Mouse (Mus musculus) liver, embryonic 16.5 days (tissue): ENCODE measurements at regions not wholly inside any gene's neighbourhood (a gene's known extent, or its start where the extent isn't known, plus 50 kb on each side); places are given as distances from the start of the nearest gene placed in this dataset.

Experiments used
- ATAC-seq: fragments of 200-750 bp; cut with Nextera tagmentation; 2 replicates; pipeline ENCODE4 v1.8.0; 2017; ENCODE audit warnings: low read depth, mild to moderate bottlenecking, moderate number of reproducible peaks, moderate library complexity
- H3K27ac ChIP-seq: fragments of 300-500 bp; sonication (generic); 2 replicates; pipeline ENCODE4 v1.5.1; 2014; ENCODE audit warnings: mild to moderate bottlenecking, low read length
- H3K27me3 ChIP-seq: fragments of 300-500 bp; sonication (generic); 2 replicates; pipeline ENCODE4 v1.6.1; 2014; ENCODE audit warnings: low read depth, low read length, mixed read lengths; ENCODE audit not compliant: control insufficient read depth, insufficient read depth
- H3K36me3 ChIP-seq: fragments of 300-500 bp; sonication (generic); 2 replicates; pipeline ENCODE4 v1.6.1; 2014; ENCODE audit warnings: mild to moderate bottlenecking; ENCODE audit not compliant: control insufficient read depth, insufficient read depth
- H3K4me1 ChIP-seq: fragments of 300-500 bp; sonication (generic); 2 replicates; pipeline ENCODE4 v1.6.1; 2014; ENCODE audit warnings: low read depth, low read length, mixed read lengths; ENCODE audit not compliant: control insufficient read depth
- H3K4me2 ChIP-seq: fragments of 300-500 bp; sonication (generic); 2 replicates; pipeline ENCODE4 v1.6.1; 2014; ENCODE audit warnings: low read depth, low read length, mixed read lengths
- H3K4me3 ChIP-seq: fragments of 300-500 bp; sonication (generic); 2 replicates; pipeline ENCODE4 v1.5.1; 2014; ENCODE audit warnings: low read depth, mild to moderate bottlenecking, low read length
- H3K9ac ChIP-seq: fragments of 300-500 bp; sonication (generic); 2 replicates; pipeline ENCODE4 v1.6.1; 2014; ENCODE audit warnings: low read depth, low read length
- H3K9me3 ChIP-seq: fragments of 300-500 bp; sonication (generic); replicated peaks from 2 replicates; pipeline ENCODE4 v1.6.1; 2016; ENCODE audit warnings: low read length; ENCODE audit not compliant: control insufficient read depth
- WGBS: fragments of 180-500 bp; shearing (Covaris S2); extraction: QIAGEN DNeasy Blood & Tissue Kit; methylation state at CpG from one replicate; pipeline ENCODE4 v1.1.7; 2014; ENCODE audit not compliant: insufficient replicate concordance; 5-methylcytosine and 5-hydroxymethylcytosine counted together

GRCm38 (mm10) chr13:44064026-44064425, 279.5 kb downstream of the Cd83 start:
- H3K4me1 ChIP-seq = peaks cover 8% of the 10 kb centered on the region
- H3K9me3 ChIP-seq = no peaks in the 10 kb centered on the region
- H3K4me3 ChIP-seq = no peak overlapping the region
- no peaks in the 10 kb centered on the region for H3K27me3 ChIP-seq
- 38% methylated on average over 3 of the region's 3 CpGs for WGBS
- H3K36me3 ChIP-seq = no peaks in the 10 kb centered on the region
- H3K4me2 ChIP-seq = no peak overlapping the region
- no peak for ATAC-seq
- H3K9ac ChIP-seq = no peak overlapping the region
- H3K27ac ChIP-seq = no peak overlapping the region

- WGBS = 2% methylated on average over 13 of the region's 13 CpGs
- H3K36me3 ChIP-seq = no peaks in the 10 kb centered on the region
- peak overlapping the region; percentile 26; the same call in 1 of the 2 replicates for H3K4me2 ChIP-seq
- no peaks in the 10 kb centered on the region for H3K9me3 ChIP-seq
- peak overlapping the region; percentile 56 for H3K27ac ChIP-seq
- no peak overlapping the region for H3K9ac ChIP-seq
- H3K27me3 ChIP-seq = no peaks in the 10 kb centered on the region
- H3K4me3 ChIP-seq = no peak overlapping the region
- H3K4me1 ChIP-seq = peaks cover 8% of the 10 kb centered on the region
- peak; percentile 85 for ATAC-seq
Observed at GRCm38 (mm10) chr13:44065741-44066185, 281.2 kb downstream of the Cd83 start.

- no peaks in the 10 kb centered on the region for H3K27me3 ChIP-seq
- no peaks in the 10 kb centered on the region for H3K9me3 ChIP-seq
- no peak overlapping the region for H3K4me3 ChIP-seq
- 58% methylated on average over 2 of the region's 2 CpGs for WGBS
- ATAC-seq = no peak
- H3K36me3 ChIP-seq = no peaks in the 10 kb centered on the region
- peaks cover 8% of the 10 kb centered on the region for H3K4me1 ChIP-seq
- H3K9ac ChIP-seq = no peak overlapping the region
- H3K27ac ChIP-seq = no peak overlapping the region
- H3K4me2 ChIP-seq = no peak overlapping the region
Observed at GRCm38 (mm10) chr13:44067244-44067643, 282.7 kb downstream of the Cd83 start.

- Histone ChIP-seq H3K4me2 (no peak overlapping the region), H3K9me3 (no peaks in the 10 kb centered on the region), H3K27me3 (no peaks in the 10 kb centered on the region), H3K36me3 (no peaks in the 10 kb centered on the region), H3K27ac (no peak overlapping the region), H3K9ac (no peak overlapping the region), H3K4me3 (no peak overlapping the region), H3K4me1 (peaks cover 8% of the 10 kb centered on the region)
- ATAC-seq = no peak
- WGBS = 47% methylated on average over 5 of the region's 5 CpGs
Observed at GRCm38 (mm10) chr13:44068951-44069350, 284.4 kb downstream of the Cd83 start.

GRCm38 (mm10) chr13:44073122-44073521, 288.5 kb downstream of the Cd83 start:
- Histone ChIP-seq H3K9me3 (no peaks in the 10 kb centered on the region), H3K9ac (no peak overlapping the region), H3K27ac (no peak overlapping the region), H3K36me3 (no peaks in the 10 kb centered on the region), H3K27me3 (no peaks in the 10 kb centered on the region), H3K4me2 (no peak overlapping the region), H3K4me1 (no peaks in the 10 kb centered on the region), H3K4me3 (no peak overlapping the region)
- no peak for ATAC-seq
- 74% methylated on average over 9 of the region's 9 CpGs for WGBS

- no peaks in the 10 kb centered on the region for H3K9me3 ChIP-seq
- H3K4me3 ChIP-seq = no peak overlapping the region
- 69% methylated on average over 9 of the region's 9 CpGs for WGBS
- H3K27me3 ChIP-seq = no peaks in the 10 kb centered on the region
- no peaks in the 10 kb centered on the region for H3K36me3 ChIP-seq
- ATAC-seq = no peak
- H3K4me2 ChIP-seq = no peak overlapping the region
- no peaks in the 10 kb centered on the region for H3K4me1 ChIP-seq
- H3K27ac ChIP-seq = no peak overlapping the region
- no peak overlapping the region for H3K9ac ChIP-seq
Observed at GRCm38 (mm10) chr13:44074172-44074571, 289.6 kb downstream of the Cd83 start.

- ATAC-seq = no peak
- Histone ChIP-seq H3K9me3 (no peaks in the 10 kb centered on the region), H3K4me2 (no peak overlapping the region), H3K36me3 (no peaks in the 10 kb centered on the region), H3K27ac (no peak overlapping the region), H3K9ac (no peak overlapping the region), H3K27me3 (no peaks in the 10 kb centered on the region), H3K4me1 (no peaks in the 10 kb centered on the region), H3K4me3 (no peak overlapping the region)
- WGBS = 67% methylated on average over 10 of the region's 10 CpGs
Observed at GRCm38 (mm10) chr13:44077022-44077421, 292.4 kb downstream of the Cd83 start.

GRCm38 (mm10) chr13:44085621-44086510, 301.3 kb downstream of the Cd83 start:
- Histone ChIP-seq H3K4me1 (no peaks in the 10 kb centered on the region), H3K27me3 (no peaks in the 10 kb centered on the region), H3K4me3 (no peak overlapping the region), H3K9ac (no peak overlapping the region), H3K36me3 (no peaks in the 10 kb centered on the region), H3K4me2 (no peak overlapping the region), H3K9me3 (no peaks in the 10 kb centered on the region), H3K27ac (no peak overlapping the region)
- ATAC-seq = no peak
- 56% methylated on average over 10 of the region's 10 CpGs for WGBS

- no peaks in the 10 kb centered on the region for H3K36me3 ChIP-seq
- no peak overlapping the region for H3K9ac ChIP-seq
- H3K9me3 ChIP-seq = no peaks in the 10 kb centered on the region
- ATAC-seq = no peak
- H3K4me1 ChIP-seq = no peaks in the 10 kb centered on the region
- no peak overlapping the region for H3K27ac ChIP-seq
- H3K4me3 ChIP-seq = no peak overlapping the region
- H3K27me3 ChIP-seq = no peaks in the 10 kb centered on the region
- WGBS = 57% methylated on average over 4 of the region's 4 CpGs
- no peak overlapping the region for H3K4me2 ChIP-seq
Observed at GRCm38 (mm10) chr13:44086801-44087200, 302.2 kb downstream of the Cd83 start.
